Mouse (Mus musculus) kidney, adult 18-20 months (tissue): ENCODE results near the gene Camk1.

Source experiments
- DNase-seq: peaks from one replicate; pipeline ENCODE4 v3.0.0; 2021

The Camk1 gene

DNA sequence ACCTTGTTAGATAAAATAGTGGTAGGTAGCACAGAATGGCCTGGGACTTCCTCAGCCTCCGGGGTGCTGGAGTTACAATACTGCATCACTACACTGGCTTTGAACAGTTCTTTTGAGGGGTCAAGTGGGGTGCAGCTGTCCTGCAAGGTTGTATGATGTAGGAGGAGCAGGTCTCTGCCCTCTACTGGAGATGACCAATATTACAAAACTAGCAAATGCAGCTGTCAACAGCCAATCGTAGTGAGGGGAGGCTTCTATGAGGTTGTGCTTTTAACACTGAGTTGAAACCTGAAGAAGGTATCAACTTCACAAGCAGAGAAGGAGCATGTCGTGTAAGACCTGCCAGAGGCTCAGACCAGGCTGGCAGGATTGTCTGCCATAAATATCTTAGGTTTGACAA lies 41.5 kb downstream of the Camk1 start:
- peak; percentile 18 for DNase-seq

DNA sequence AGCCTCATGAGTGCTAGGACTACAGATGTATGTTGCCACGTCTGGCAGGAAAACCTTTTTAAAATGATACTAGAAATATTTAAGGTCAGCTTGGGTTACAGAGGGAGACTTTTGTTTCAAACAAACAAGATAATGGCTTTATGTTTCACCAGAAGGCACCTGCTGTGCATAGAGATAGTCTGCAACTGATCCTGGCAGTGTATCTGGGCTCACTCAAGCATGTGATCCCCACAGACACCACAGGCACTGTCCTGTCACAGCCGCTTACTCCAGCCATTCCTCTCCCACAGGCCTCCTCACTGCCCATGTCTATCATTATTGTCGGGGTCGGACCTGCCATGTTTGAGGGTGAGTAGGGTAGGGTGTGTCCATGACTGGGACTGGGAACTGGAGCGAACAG lies 42.4 kb downstream of the Camk1 start:
- no peak for DNase-seq

- DNase-seq: no peak
Measured at GRCm38 (mm10) chr6:113296639-113297038, 47.1 kb downstream of the Camk1 start.

DNA sequence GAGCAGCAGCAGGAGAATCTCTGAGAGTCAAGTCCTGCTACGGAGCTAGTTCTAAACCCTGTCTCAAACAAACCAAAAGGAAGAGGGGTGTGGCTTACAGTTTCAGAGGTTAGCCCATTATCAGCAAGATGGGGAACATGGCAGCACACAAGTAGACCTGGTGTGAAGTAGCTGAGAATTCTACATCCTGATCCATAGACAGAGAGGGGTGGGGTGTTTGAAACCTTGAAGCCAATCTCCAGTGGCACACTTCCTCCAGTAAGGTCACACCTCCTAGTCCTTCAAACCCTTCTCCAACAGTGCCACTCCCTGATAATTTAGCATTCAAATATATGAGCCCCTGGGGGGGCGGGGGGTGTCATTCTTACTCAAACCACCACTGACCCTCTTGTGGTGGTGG lies 47.7 kb downstream of the Camk1 start:
- no peak for DNase-seq

- no peak for DNase-seq
Measured at GRCm38 (mm10) chr6:113292938-113293337, 50.8 kb downstream of the Camk1 start.

DNA sequence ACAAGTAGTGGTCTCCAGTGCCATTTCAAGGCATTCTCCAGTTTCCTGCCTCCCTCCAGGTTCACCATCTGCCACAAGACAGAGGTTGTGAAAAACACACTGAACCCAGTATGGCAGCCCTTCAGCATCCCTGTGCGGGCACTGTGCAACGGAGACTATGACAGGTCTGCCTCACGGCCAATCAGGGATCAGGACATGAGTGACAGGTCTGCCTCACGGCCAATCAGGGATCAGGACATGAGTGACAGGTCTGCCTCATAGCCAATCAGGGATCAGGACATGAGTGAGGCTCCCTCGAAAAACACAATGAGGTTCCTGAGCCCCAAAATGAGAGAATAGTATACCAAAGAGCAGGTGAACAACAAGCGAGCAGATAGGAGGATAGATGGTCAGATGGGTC lies 53.4 kb downstream of the Camk1 start:
- DNase-seq: no peak

- DNase-seq: no peak
Measured at GRCm38 (mm10) chr6:113289346-113289745, 54.4 kb downstream of the Camk1 start.

GRCm38 (mm10) chr6:113287236-113287635 lies 56.5 kb downstream of the Camk1 start:
- DNase-seq: no peak

DNA sequence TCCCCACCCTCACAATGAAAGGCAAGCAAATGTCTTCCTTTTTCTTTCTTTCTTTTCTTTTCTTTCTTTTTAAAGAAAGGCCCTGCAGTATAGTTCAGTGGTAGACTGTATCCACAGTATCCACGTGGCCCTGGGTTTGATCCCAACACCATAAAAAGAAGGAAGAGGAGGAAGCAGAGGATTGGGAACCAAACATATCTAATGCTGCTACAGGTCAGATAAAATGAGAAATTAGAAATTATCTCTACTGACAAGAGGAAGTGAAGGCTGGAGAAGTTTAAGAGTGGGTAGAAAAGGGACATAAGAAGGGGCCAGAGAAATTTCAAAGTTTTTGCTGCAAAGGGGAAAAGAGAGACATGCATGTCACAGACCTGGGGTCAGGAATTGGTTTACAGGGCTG lies 57.5 kb downstream of the Camk1 start:
- DNase-seq: no peak

- DNase-seq: no peak
Measured at GRCm38 (mm10) chr6:113284931-113285330, 58.9 kb downstream of the Camk1 start.
